Mouse (Mus musculus) limb, embryonic 14.5 days (tissue): ENCODE data around the gene Aunip. TPM values are rescaled to one million over a fixed set of nuclear protein-coding genes. Genes with fewer than 3 reads are reported as not detected.
A peak's percentile ranks its signal among the peaks of the same experiment; 100 is the strongest.

Experiments used
- ATAC-seq: fragments of 200-750 bp; cut with Nextera tagmentation; 2 replicates; pipeline ENCODE4 v1.8.0; 2017; ENCODE audit warnings: low read depth, moderate number of reproducible peaks, moderate TSS enrichment; ENCODE audit not compliant: low FRiP score
- DNase-seq: peaks from one replicate; pipeline ENCODE4 v3.0.0-alpha.2; 2015; ENCODE audit warnings: low spot score
- H3K27ac ChIP-seq: fragments of 300-500 bp; sonication (generic); replicated peaks from 2 replicates; pipeline ENCODE4 v1.5.1; 2014; ENCODE audit warnings: low read depth, mild to moderate bottlenecking, low read length, moderate library complexity, mixed read lengths
- H3K27me3 ChIP-seq: fragments of 300-500 bp; sonication (generic); 2 replicates; pipeline ENCODE4 v1.6.1; 2014; ENCODE audit warnings: low read length, mixed read lengths; ENCODE audit not compliant: control insufficient read depth, insufficient read depth
- H3K36me3 ChIP-seq: fragments of 300-500 bp; sonication (generic); 2 replicates; pipeline ENCODE4 v1.6.1; 2014; ENCODE audit warnings: mild to moderate bottlenecking, low read length, moderate library complexity, mixed read lengths; ENCODE audit not compliant: control insufficient read depth, insufficient read depth
- H3K4me1 ChIP-seq: fragments of 300-500 bp; sonication (generic); 2 replicates; pipeline ENCODE4 v1.6.1; 2014; ENCODE audit warnings: antibody characterized with exemption, low read length, mixed read lengths; ENCODE audit not compliant: control insufficient read depth, insufficient read depth
- H3K4me2 ChIP-seq: fragments of 300-500 bp; sonication (generic); replicated peaks from 2 replicates; pipeline ENCODE4 v1.6.1; 2014; ENCODE audit warnings: low read depth, mild to moderate bottlenecking, low read length, moderate library complexity; ENCODE audit not compliant: severe bottlenecking
- H3K4me3 ChIP-seq: fragments of 300-500 bp; sonication (generic); replicated peaks from 2 replicates; pipeline ENCODE4 v1.5.1; 2014; ENCODE audit warnings: low read length
- H3K9ac ChIP-seq: fragments of 300-500 bp; sonication (generic); 2 replicates; pipeline ENCODE4 v1.6.1; 2014; ENCODE audit warnings: mild to moderate bottlenecking, low read depth, low read length, moderate library complexity; ENCODE audit not compliant: severe bottlenecking
- H3K9me3 ChIP-seq: fragments of 300-500 bp; sonication (generic); 2 replicates; pipeline ENCODE4 v1.6.1; 2016; ENCODE audit warnings: low read length; ENCODE audit not compliant: control insufficient read depth
- POLR2A ChIP-seq: fragments of 200-500 bp; IDR thresholded peaks from 2 replicates; pipeline ENCODE4 v1.8.0; 2012; ENCODE audit warnings: inconsistent platforms, mild to moderate bottlenecking, moderate library complexity, borderline replicate concordance; ENCODE audit not compliant: insufficient read depth, insufficient read length; ENCODE audit errors: extremely low read depth
- WGBS: fragments of 180-500 bp; shearing (Covaris S2); extraction: QIAGEN DNeasy Blood & Tissue Kit; methylation state at CpG from one replicate; pipeline ENCODE4 v1.1.7; 2014; 5-methylcytosine and 5-hydroxymethylcytosine counted together
- polyA plus RNA-seq, 2 experiments: library from polyadenylated mRNA; depleted of rRNA in 1 of 2; stranded (reverse) in 1 of 2; unstranded in 1 of 2; fragments of >200 nt; fragmentation: Nextera tagmentation in 1 of 2; extraction: Ambion mirVana in 1 of 2; gene quantifications; 2 replicates each; pipeline versions ENCODE4 v1.2.1 to v1.2.3; 2012 to 2014

Aunip gene
- polyA plus RNA-seq, 2 experiments, result 3.5 to 10.3 TPM

DNA sequence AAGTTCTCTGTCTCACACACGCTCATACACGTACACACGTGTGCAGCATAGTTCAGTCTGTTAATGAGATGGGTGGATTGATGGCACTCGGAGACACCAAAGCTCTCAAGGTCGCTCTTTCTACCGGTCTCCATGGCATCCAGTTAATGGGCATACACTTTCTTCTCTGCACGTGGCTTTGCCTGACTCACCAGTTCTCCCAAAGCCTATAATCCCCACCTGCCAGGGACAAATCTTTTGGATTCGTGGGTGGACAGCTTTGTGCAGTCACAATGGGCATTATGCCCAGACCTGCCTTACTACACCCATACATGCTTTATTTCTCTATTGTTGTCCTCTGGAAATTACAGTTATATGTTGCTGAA is 25.0 kb downstream of the Aunip start:
- 8% methylated on average over 8 of the region's 8 CpGs for WGBS
- H3K4me1 ChIP-seq, result peaks cover 12% of the 10 kb centered on the region
- DNase-seq (no peak), ATAC-seq (0 out of 2 replicates have a peak, but pooled peaks have one; percentile 1)
- H3K9me3 ChIP-seq, result no peaks in the 10 kb centered on the region
- H3K27me3 ChIP-seq, result no peaks in the 10 kb centered on the region
- H3K4me2 ChIP-seq, result peak overlapping the region; percentile 92
- H3K36me3 ChIP-seq, result peaks cover 38% of the 10 kb centered on the region
- peak overlapping the region; percentile 83 for H3K9ac ChIP-seq
- TF ChIP-seq POLR2A, result no peak
- H3K4me3 ChIP-seq, result peak overlapping the region; percentile 97
- peak overlapping the region; percentile 79; the same call in 1 of the 2 replicates for H3K27ac ChIP-seq

DNA sequence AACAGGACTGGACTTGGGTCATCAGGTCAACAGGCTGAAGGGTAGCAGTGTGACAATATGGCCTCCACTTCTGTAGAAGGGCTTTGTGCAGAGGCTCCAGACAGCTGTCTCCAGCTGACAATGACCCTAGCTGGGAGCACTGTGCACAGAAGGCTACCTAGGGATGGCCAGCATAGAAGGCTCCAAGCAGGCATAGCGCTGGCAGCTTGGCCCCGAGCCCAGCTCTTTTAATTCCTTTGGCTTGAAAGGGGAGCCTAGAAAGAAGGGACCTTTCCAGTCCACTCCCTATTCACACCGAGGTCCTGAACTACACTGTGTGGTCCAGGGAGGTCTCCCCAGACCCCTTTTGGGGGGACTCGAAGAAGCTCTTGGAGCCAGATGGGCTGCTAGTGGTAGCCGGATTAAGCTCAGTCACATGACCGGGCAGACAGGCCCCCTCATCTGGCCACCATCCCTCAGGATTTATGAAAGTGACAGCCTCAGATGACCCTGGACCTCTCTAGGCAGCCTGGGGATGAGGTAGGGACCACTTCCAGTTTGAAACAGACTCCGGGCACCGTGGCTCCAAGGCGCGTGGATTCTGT is 28.3 kb downstream of the Aunip start:
- ATAC-seq, result no peak
- no peak overlapping the region for H3K9ac ChIP-seq
- no peak overlapping the region for H3K27ac ChIP-seq
- H3K27me3 ChIP-seq, result no peaks in the 10 kb centered on the region
- WGBS, result 87% methylated on average over 10 of the region's 10 CpGs
- no peaks in the 10 kb centered on the region for H3K9me3 ChIP-seq
- TF ChIP-seq POLR2A, result no peak
- H3K4me3 ChIP-seq, result no peak overlapping the region
- H3K4me2 ChIP-seq, result no peak overlapping the region
- no peak for DNase-seq
- peaks cover 57% of the 10 kb centered on the region for H3K36me3 ChIP-seq
- H3K4me1 ChIP-seq, result peaks cover 4% of the 10 kb centered on the region

DNA sequence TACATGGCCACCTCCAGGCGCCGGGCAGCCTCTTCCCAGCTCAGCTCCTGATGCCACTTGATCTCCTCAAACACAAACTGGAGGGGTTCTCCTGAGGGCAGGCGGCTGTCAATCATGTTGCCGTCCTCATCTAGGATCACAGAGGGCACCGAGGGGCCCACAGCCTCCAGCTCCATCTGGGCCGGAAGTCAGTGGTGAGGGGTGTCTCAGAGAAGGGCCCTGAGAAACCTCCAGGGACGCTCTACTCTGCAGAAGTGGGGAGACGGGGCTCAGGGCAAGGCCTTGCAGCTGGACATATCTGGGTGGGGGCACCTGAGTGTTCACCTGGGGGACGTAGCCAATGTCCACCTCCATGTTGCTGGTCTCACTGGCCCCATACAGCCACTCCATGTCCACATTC is 31.9 kb downstream of the Aunip start:
- Histone ChIP-seq H3K36me3 (peaks cover 93% of the 10 kb centered on the region), H3K9me3 (no peaks in the 10 kb centered on the region), H3K9ac (no peak overlapping the region), H3K4me1 (no peaks in the 10 kb centered on the region), H3K27ac (no peak overlapping the region), H3K4me2 (no peak overlapping the region), H3K27me3 (no peaks in the 10 kb centered on the region), H3K4me3 (no peak overlapping the region)
- no peak for TF ChIP-seq POLR2A
- ATAC-seq (no peak), DNase-seq (no peak)
- 92% methylated on average over 9 of the region's 9 CpGs for WGBS

- Histone ChIP-seq H3K36me3 (peaks cover 97% of the 10 kb centered on the region), H3K9me3 (no peaks in the 10 kb centered on the region), H3K4me3 (no peak overlapping the region), H3K27me3 (no peaks in the 10 kb centered on the region), H3K27ac (no peak overlapping the region), H3K9ac (no peak overlapping the region), H3K4me1 (no peaks in the 10 kb centered on the region), H3K4me2 (no peak overlapping the region)
- TF ChIP-seq POLR2A, result no peak
- DNase-seq (peak; percentile 89), ATAC-seq (peak; percentile 74)
- WGBS, result 4% methylated on average over 5 of the region's 5 CpGs
Observed at GRCm38 (mm10) chr4:134543261-134543660, 32.5 kb downstream of the Aunip start.

- no peak overlapping the region for H3K4me3 ChIP-seq
- H3K36me3 ChIP-seq, result peaks cover 83% of the 10 kb centered on the region
- 64% methylated on average over 9 of the region's 9 CpGs for WGBS
- peaks cover 4% of the 10 kb centered on the region; the same call in 1 of the 2 replicates for H3K4me1 ChIP-seq
- ATAC-seq (no peak), DNase-seq (no peak)
- no peak overlapping the region for H3K4me2 ChIP-seq
- TF ChIP-seq POLR2A, result no peak
- H3K9ac ChIP-seq, result no peak overlapping the region
- peaks cover 6% of the 10 kb centered on the region; the same call in 1 of the 2 replicates for H3K9me3 ChIP-seq
- H3K27ac ChIP-seq, result no peak overlapping the region
- H3K27me3 ChIP-seq, result no peaks in the 10 kb centered on the region
Observed at GRCm38 (mm10) chr4:134546814-134547705, 36.3 kb downstream of the Aunip start.
